Mouse (Mus musculus): Measurements from ENCODE around the gene Tnp2.

- no peak for TF ChIP-seq EP300 (IDR thresholded peaks at IDR 0.05; ENCODE audit: low read depth)
- TF ChIP-seq CTCF (IDR thresholded peaks at IDR 0.05; ENCODE audit: low read depth), result no peak
Observed at GRCm38 (mm10) chr16:10776322-10776721, 12.1 kb downstream of the Tnp2 start.

Measured in liver, embryonic 14.5 days (tissue).